Mouse (Mus musculus) limb, embryonic 12.5 days (tissue): ENCODE measurements at regions not wholly inside any gene's neighbourhood (a gene's known extent, or its start where the extent isn't known, plus 50 kb on each side); places are given as distances from the start of the nearest gene placed in this dataset.

Source experiments
- ATAC-seq: fragments of 200-750 bp; cut with Nextera tagmentation; 2 replicates; pipeline ENCODE4 v1.8.0; 2017; ENCODE audit warnings: low read depth, moderate TSS enrichment; ENCODE audit not compliant: insufficient number of reproducible peaks, insufficient read depth, low FRiP score, low TSS enrichment
- H3K27ac ChIP-seq: fragments of 300-500 bp; sonication (generic); 2 replicates; pipeline ENCODE4 v1.5.1; 2016; ENCODE audit warnings: mild to moderate bottlenecking, moderate library complexity
- H3K27me3 ChIP-seq: fragments of 300-500 bp; sonication (generic); 2 replicates; pipeline ENCODE4 v1.6.1; 2016; ENCODE audit warnings: mild to moderate bottlenecking, moderate library complexity
- H3K36me3 ChIP-seq: fragments of 300-500 bp; sonication (generic); 2 replicates; pipeline ENCODE4 v1.6.1; 2016; ENCODE audit warnings: mild to moderate bottlenecking, moderate library complexity
- H3K4me1 ChIP-seq: fragments of 300-500 bp; sonication (generic); replicated peaks from 2 replicates; pipeline ENCODE4 v1.6.1; 2016
- H3K4me2 ChIP-seq: fragments of 300-500 bp; sonication (generic); 2 replicates; pipeline ENCODE4 v1.6.1; 2016; ENCODE audit warnings: mild to moderate bottlenecking, moderate library complexity
- H3K4me3 ChIP-seq: fragments of 300-500 bp; sonication (generic); replicated peaks from 2 replicates; pipeline ENCODE4 v1.5.1; 2016; ENCODE audit warnings: mild to moderate bottlenecking
- H3K9ac ChIP-seq: fragments of 300-500 bp; sonication (generic); replicated peaks from 2 replicates; pipeline ENCODE4 v1.6.1; 2016; ENCODE audit warnings: mild to moderate bottlenecking, moderate library complexity
- H3K9me3 ChIP-seq: fragments of 300-500 bp; sonication (generic); 2 replicates; pipeline ENCODE4 v1.6.1; 2016; ENCODE audit warnings: mild to moderate bottlenecking, moderate library complexity
- WGBS: fragments of 180-500 bp; shearing (Covaris S2); methylation state at CpG from one replicate; pipeline ENCODE4 v1.1.7; 2016; 5-methylcytosine and 5-hydroxymethylcytosine counted together

DNA sequence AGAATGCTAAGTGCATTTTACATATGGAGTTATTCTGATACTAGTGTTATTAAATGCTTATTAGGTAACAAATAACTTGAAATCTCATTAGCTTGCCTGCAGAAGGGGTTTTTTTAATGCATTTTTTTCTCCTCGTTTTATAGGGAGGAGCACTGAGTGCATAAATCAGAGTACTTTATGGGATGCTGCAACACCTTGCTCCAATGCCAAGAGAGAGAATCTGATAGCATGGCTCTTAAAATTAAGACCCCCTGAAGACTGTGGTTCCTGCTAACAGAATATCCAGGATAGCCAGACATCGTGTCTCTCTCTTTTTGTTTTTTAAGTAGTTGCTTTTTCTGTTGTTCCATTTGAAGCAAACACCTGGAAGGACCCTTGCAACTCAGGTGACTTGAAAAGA, 100.8 kb upstream of the Rnaseh2b start:
- Histone ChIP-seq H3K4me1 (peaks cover 34% of the 10 kb centered on the region), H3K36me3 (no peaks in the 10 kb centered on the region), H3K27me3 (no peaks in the 10 kb centered on the region), H3K4me2 (no peak overlapping the region), H3K27ac (no peak overlapping the region), H3K9ac (no peak overlapping the region), H3K4me3 (no peak overlapping the region), H3K9me3 (no peaks in the 10 kb centered on the region)
- ATAC-seq: no peak
- WGBS: 57% methylated on average over 2 of the region's 2 CpGs

DNA sequence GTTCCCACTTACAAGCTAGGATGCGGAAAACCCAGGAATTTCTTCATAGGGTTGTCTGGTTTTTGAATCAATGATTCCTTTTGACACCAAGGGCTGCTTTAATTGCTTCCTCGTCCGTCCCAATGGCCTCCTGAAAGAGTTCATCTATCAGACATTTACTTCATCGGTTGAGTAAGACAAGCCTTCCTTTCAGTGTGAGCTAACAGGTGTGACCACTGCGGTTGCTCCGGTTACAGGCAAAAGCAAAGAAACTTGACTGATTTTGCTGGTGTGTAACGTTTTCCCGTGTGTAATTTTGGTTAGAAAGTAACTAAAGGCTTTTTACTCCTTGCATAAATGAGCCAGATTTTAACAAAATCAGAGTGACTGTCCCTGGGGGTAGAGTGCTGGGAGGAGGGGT, 99.6 kb upstream of the Rnaseh2b start:
- 66% methylated on average over 8 of the region's 8 CpGs for WGBS
- H3K36me3 ChIP-seq: no peaks in the 10 kb centered on the region
- H3K4me2 ChIP-seq: no peak overlapping the region
- no peak for ATAC-seq
- H3K9me3 ChIP-seq: no peaks in the 10 kb centered on the region
- H3K27ac ChIP-seq: peak overlapping the region; percentile 66; the same call in 1 of the 2 replicates
- peaks cover 26% of the 10 kb centered on the region for H3K4me1 ChIP-seq
- H3K4me3 ChIP-seq: no peak overlapping the region
- H3K9ac ChIP-seq: no peak overlapping the region
- no peaks in the 10 kb centered on the region for H3K27me3 ChIP-seq

DNA sequence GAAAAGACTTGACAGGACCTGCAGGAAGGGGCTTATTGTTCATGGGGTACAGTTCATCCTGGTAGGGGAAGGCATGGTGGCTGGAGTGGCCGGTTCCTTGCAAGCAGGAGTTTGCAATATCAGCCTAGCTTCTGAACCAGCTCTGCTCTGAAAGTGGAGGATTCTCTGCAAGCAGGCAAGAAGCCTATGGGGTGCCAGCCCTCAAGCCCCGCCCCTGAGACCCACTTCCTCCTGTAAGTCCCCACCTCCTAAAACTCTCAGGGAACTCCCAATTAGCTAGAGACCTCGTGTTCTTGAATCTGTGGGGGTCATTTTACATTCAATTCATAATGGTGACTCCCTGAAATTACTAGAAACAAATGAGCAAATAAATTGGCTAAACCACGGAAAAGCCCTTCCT, 99.0 kb upstream of the Rnaseh2b start:
- no peak overlapping the region for H3K4me3 ChIP-seq
- H3K36me3 ChIP-seq: no peaks in the 10 kb centered on the region
- peak overlapping the region; percentile 66 for H3K27ac ChIP-seq
- H3K4me2 ChIP-seq: no peak overlapping the region
- no peaks in the 10 kb centered on the region for H3K27me3 ChIP-seq
- H3K9ac ChIP-seq: no peak overlapping the region
- ATAC-seq: no peak
- no peaks in the 10 kb centered on the region for H3K9me3 ChIP-seq
- H3K4me1 ChIP-seq: peaks cover 22% of the 10 kb centered on the region
- WGBS: 37% methylated on average over 4 of the region's 4 CpGs

DNA sequence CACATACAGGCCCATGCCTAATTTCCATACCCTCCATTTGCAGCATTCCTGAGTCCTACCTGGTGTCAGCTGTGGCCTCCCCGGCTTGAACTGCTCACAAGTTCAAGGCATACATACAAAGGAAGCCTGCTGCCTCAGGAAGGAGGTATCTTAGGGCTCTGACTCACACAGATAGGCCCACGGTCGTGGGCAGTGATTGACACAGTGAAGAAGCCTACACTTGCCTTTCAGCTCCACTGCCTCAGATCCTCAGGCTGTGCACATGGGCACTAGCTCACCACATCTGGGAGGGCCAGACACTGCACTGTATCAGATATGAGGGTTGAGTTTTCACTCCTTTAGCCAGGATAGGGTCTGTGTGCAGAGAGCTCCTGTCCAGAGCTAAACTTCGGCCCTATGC, 95.6 kb upstream of the Rnaseh2b start:
- H3K27ac ChIP-seq: no peak overlapping the region
- no peak for ATAC-seq
- no peaks in the 10 kb centered on the region for H3K9me3 ChIP-seq

DNA sequence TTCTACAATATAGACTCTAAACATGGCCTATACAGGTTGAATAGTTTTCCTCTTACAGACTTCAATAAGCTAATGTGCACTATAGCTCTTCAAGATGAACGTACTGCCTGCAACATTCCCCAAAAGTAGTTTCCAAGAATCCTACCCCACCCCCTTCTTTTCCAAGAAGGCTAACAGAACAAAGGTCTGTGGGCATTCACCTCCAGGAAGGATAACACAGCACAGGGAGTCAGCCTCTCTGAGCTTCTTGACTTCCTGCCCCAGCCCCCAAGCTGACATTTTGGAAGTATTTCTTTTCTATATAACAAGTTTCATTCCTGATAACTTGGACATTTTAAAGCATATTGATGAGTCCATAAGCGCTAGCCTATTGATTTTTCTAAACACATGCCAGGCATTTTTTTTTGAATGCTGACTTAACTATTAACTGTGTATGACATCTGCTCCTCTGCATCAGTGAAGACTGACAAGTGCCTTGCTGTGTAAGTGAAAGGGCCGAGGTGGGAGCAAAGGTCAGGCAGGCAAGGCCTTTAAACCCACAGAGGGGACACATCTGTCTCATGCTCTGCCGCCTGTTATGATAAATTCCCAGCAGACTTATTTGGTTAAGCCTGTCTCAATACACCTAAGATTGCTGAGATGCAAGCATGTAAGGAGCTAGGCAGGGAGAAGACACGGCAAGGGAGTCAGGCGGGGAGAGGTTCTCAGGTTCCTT, 93.8 kb upstream of the Rnaseh2b start:
- ATAC-seq: no peak
- Histone ChIP-seq H3K9me3 (no peaks in the 10 kb centered on the region), H3K27me3 (no peaks in the 10 kb centered on the region), H3K36me3 (no peaks in the 10 kb centered on the region), H3K4me1 (peaks cover 4% of the 10 kb centered on the region), H3K27ac (no peak overlapping the region), H3K4me2 (no peak overlapping the region), H3K4me3 (no peak overlapping the region), H3K9ac (no peak overlapping the region)
- 59% methylated on average over 6 of the region's 6 CpGs for WGBS

More for the DNA sequence above, 95.6 kb upstream of the Rnaseh2b start:
- H3K4me2 ChIP-seq: no peak overlapping the region
- no peaks in the 10 kb centered on the region for H3K36me3 ChIP-seq
- no peak overlapping the region for H3K4me3 ChIP-seq
- H3K27me3 ChIP-seq: no peaks in the 10 kb centered on the region
- WGBS: 70% methylated on average over 4 of the region's 4 CpGs
- H3K9ac ChIP-seq: no peak overlapping the region
- H3K4me1 ChIP-seq: peaks cover 16% of the 10 kb centered on the region

DNA sequence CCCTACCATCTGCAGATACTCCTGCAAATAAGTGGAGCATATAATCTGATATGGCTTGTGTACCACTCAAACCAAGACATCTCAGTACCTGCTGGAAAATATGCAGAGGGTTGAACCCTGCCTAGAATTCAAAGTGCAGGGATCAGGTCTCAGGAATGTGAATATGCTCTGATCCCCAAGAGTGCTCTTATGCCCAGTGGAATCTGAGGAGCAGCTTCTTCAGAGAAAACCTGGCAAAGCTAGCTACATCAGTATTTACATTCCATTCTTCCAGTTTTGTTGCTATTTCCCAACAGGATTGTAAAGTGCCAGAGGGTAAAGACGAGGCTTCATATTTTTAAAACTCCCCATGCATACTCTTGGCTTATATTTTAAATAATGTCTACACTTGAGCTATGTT, 77.3 kb upstream of the Rnaseh2b start:
- Histone ChIP-seq H3K9ac (no peak overlapping the region), H3K4me3 (no peak overlapping the region), H3K4me1 (no peaks in the 10 kb centered on the region), H3K27ac (no peak overlapping the region), H3K9me3 (no peaks in the 10 kb centered on the region), H3K27me3 (no peaks in the 10 kb centered on the region), H3K36me3 (no peaks in the 10 kb centered on the region), H3K4me2 (no peak overlapping the region)
- WGBS: 55% methylated on average over 1 of the region's 1 CpGs
- ATAC-seq: no peak

DNA sequence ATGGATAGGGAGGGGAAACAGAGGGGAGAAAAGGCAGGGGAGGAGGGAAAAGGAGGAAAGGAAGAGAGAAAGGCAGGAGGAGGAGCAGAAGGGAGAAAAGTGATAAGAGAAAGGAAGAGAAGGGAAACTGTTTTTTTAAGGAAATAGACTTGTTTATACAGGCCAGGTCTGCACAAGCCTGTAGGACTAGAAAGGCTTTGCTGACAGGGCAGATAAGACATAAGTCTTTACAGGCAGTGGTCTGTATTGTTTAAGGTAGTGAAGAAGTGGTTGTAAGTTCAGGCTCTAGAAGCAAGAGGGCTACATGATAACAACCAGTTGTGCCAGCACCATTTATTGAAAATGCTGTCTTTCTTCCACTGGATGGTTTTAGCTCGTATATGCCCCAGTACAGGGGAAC, 75.4 kb upstream of the Rnaseh2b start:
- no peaks in the 10 kb centered on the region for H3K36me3 ChIP-seq
- 80% methylated on average over 1 of the region's 1 CpGs for WGBS
- no peak for ATAC-seq
- H3K9me3 ChIP-seq: no peaks in the 10 kb centered on the region
- no peak overlapping the region for H3K4me3 ChIP-seq
- no peak overlapping the region for H3K27ac ChIP-seq
- H3K27me3 ChIP-seq: no peaks in the 10 kb centered on the region
- no peak overlapping the region for H3K4me2 ChIP-seq
- no peaks in the 10 kb centered on the region for H3K4me1 ChIP-seq
- H3K9ac ChIP-seq: no peak overlapping the region

DNA sequence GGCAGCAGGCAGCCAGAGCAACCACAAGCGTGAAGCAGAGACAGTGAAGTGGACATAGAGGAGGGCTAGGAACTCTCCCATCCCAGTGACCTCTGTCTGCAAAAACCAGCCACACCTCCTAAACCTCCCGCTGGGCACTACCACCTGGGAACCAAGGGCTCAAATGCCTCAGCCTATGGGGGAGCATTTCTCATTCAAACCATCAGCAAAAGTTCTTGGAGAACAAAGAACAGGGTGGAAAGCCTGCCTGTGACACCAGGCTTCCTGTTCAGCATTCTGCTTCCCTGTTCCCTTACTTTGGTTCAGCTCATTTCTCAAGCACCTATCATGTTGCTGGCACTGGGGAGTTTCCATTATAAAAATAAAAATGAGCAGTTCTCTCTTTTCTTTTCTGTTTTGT, 74.4 kb upstream of the Rnaseh2b start:
- H3K4me2 ChIP-seq: no peak overlapping the region
- ATAC-seq: no peak
- WGBS: 67% methylated on average over 2 of the region's 2 CpGs

DNA sequence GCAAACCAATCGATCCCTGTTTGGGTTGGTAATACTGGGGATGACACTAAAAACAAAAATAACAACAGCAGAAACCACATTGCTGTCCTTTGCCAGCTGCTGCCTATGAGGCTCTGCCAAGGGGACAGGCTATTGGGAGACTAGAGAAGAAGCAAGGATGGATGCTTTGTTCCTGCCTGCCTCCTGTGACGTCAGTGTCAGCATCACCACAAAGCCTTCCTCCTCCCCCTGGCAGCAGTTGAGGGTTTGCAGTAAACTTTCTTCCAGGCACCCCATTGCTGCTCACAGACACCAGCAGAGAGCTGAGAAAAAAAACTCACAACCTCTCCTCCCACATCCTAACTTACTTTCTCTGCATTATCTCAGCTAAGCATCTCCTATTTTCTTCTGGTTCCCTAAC, 73.7 kb upstream of the Rnaseh2b start:
- Histone ChIP-seq H3K4me2 (no peak overlapping the region), H3K4me1 (no peaks in the 10 kb centered on the region), H3K9ac (no peak overlapping the region), H3K36me3 (no peaks in the 10 kb centered on the region), H3K27ac (no peak overlapping the region), H3K27me3 (no peaks in the 10 kb centered on the region), H3K4me3 (no peak overlapping the region), H3K9me3 (no peaks in the 10 kb centered on the region)
- WGBS: 51% methylated on average over 2 of the region's 2 CpGs
- ATAC-seq: no peak

More for the DNA sequence above, 74.4 kb upstream of the Rnaseh2b start:
- Histone ChIP-seq H3K4me1 (no peaks in the 10 kb centered on the region), H3K9ac (no peak overlapping the region), H3K9me3 (no peaks in the 10 kb centered on the region), H3K27me3 (no peaks in the 10 kb centered on the region), H3K27ac (no peak overlapping the region), H3K36me3 (no peaks in the 10 kb centered on the region), H3K4me3 (no peak overlapping the region)

DNA sequence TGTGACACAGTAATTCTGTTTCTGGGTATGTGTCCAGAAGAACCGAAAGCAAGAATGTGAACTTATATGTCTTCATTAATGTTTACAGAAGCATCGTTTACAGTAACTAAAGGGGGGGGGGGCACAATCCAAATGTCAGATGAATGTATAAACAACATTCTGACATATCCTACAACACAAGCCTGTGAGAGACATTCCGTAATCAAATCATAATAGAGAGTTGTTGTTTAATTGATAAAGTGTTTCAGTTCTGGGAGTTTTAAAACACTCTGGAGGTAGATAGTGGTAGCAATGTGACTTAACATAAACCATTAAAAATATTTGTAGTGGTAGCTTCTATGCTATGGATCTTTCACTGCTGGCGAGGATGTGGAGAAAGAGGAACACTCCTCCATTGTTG, 71.6 kb upstream of the Rnaseh2b start:
- no peaks in the 10 kb centered on the region for H3K27me3 ChIP-seq
- no peak overlapping the region for H3K4me3 ChIP-seq
- H3K9ac ChIP-seq: no peak overlapping the region
- no peak overlapping the region for H3K4me2 ChIP-seq
- 88% methylated on average over 4 of the region's 4 CpGs for WGBS
- no peaks in the 10 kb centered on the region for H3K36me3 ChIP-seq
- H3K9me3 ChIP-seq: no peaks in the 10 kb centered on the region
- no peak for ATAC-seq
- no peaks in the 10 kb centered on the region for H3K4me1 ChIP-seq
- no peak overlapping the region for H3K27ac ChIP-seq
